Mouse (Mus musculus) adrenal gland, adult 2 months (tissue): ENCODE data around the gene Adamtsl2. TPM values are rescaled to one million over a fixed set of nuclear protein-coding genes. Genes with fewer than 3 reads are reported as not detected.

Experiments used
- DNase-seq: peaks from one replicate; pipeline ENCODE4 v3.0.0; 2021
- long read RNA-seq: library from polyadenylated mRNA; stranded (forward); transcript quantifications from one replicate; pipeline ENCODE4 v2.0.0, GENCODE M21; 2021
- polyA plus RNA-seq: library from polyadenylated mRNA; depleted of rRNA; stranded (reverse); fragments of >200 nt; gene quantifications from 2 replicates; pipeline ENCODE4 v1.2.3, GENCODE M21; 2012; rRNA removed
- total RNA-seq, 2 experiments: library from RNA; stranded (reverse); gene quantifications; 2 replicates each; pipeline ENCODE4 v1.2.3; 2021

Adamtsl2 gene
- total RNA-seq (10 to 100 TPM; 24.8 to 25.4 TPM), polyA plus RNA-seq (20.9 and 28.5 TPM in 2 replicates)
- long read RNA-seq, partial matches to known transcripts = 3 of 9 reads
- long read RNA-seq, other reads (novel, unspliced or antisense) = 2 of 9 reads

DNA sequence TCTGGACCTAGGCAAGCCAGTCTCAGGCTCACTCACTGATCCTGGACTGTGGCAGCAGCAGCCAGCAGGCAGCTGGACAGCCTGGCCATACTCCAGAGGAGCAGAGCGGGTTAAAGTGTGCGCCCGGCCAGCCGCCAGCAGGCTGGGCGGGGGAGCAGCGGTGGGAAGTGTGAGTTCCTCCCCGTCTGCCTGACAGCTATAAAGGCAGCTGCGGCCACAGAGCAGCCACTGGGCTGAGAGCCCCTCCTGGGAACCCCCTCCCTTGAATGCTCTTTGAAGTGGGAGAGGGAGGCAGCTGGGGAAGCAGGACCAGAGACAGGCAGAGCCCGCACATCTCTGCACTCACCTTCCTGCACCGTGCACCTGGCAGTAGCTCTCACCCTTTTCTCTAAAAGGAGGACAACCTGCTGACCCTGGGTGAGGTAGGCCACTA, at the start of gene Adamtsl2:
TSS of gene Adamtsl2 (plus strand) at position 228 of the 433 bp plus-strand sequence.
- peak; percentile 78 for DNase-seq

DNA sequence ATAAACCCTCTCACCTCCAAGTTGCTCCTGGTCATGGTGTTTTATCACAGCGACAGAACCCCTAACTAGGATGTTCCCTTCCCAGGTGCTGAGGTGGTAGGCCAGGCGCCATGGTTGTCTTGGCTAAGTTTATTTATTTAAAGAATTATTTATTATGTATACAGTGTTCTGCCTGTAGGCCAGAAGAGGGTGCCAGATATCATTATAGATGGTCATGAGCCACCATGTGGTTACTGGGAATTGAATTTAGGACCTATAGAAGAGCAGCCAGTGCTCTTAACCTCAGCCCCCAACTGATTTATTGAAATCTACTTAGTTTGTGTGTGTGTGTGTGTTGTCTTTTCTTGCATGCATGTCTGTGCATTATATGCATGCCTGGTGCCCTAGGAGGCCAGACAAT, 46.8 kb upstream of the Adamtsl2 start:
- no peak for DNase-seq

DNA sequence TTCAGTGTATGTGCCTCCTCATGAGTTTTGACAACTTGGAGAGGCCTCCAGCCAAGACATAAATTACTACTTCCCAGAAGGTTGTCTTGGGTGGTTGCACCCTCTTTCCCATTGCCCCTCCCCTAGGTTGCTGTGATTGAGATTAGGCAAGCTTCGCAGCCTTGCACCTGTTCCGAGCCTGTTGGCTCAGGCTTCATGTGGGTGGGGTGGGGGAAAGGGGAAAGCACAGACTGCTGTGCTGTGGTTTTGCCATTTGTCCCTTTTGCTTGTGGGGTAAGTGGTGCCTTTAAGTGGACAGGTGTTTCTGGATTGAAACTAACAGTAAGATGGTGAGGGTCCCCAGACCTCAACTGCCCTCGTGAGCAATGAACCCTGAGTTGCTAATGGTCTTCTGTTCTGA, 43.2 kb upstream of the Adamtsl2 start:
- no peak for DNase-seq

DNA sequence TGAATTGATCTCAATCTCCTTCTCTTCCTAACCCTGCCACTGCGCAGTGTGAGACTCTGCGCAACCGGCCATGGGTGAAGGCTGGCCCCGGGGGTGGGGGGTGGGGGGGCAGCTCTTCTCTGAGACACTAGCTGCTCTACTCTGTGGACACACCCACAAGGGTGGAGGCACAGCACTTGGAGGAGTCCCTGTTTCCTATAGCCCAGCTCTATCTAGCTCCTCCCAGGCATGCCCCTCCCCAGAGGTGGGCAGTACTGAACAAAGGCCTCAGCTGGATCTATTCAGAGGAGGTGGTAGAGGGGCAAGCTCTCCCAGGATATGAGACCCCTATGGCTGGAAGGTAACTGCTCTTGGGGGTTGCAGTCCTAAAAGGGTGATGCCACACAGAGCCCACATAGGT, 42.2 kb upstream of the Adamtsl2 start:
- no peak for DNase-seq

DNA sequence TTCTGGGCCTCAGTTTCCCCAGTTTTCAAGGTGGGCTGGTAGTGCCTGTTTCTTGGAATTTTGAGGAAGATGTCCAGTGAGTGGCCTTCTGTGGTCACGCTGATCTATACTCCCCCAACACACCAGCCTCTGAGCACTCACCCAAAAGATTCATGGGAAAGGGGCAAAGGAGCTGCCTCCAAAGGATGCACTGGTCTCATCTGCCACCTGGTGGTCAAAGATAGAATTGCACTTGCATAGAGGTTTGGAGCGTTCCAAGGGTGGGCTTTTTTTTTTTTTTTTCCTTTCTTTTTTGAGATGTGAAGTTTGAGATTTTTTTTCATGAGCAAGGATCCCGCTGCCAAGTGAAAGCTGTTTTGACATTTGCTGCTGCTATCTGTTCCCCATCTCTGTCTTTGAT, 40.6 kb upstream of the Adamtsl2 start:
- DNase-seq = peak; percentile 56

DNA sequence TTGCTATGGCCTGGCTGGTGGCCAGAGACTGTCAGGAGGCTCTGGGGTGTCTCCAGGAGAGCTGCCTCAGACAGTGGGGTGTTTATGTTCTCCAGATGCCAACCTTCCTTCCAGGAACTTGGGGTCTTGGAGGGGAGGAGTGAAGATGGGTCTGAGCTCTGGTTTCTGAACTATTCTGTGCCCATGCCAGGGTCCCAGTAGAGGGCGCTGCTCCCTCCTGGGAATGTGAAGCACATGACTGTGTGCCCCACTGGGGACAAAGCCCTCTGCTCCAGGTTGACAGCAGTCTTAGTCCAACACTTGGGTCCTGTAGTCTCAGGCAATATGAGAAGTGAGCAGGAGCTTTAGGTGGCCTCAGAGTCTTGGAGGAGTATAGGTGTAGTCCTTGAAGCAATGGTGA, 39.9 kb upstream of the Adamtsl2 start:
- no peak for DNase-seq

DNA sequence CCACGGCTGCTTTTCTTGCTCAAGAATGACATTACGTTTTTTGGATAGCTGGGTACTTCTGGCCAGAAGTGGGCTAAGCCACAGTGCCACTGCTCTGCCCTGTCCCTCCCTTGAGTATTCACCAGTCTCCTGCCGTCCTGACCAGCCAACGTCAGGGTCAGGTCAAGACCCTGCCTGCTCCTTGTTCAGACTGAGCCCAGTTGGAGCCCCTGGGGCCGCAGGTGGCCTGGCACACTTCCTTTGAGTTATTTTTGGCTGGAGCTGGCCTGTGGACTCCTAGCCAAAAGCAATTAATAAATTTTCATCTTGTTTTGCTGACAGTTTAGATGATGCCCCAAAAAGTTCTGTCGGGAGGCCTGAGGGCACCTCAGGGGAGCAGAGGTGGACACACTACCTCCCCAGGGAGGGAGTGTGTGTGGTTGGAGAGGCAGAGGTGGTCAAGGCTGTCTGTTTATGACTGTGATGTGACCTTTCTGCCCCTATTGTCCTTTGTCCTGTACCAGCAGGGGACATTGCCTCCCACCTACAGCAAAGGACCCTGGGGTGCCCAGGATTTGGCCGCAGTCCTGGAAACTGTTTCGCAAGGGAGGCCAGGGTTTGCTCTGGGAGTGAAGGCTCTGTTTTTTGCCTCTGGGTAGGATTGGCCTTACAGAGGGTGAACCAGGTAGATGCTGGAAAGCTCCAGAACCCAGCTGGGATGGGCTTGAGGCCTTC, 36.9 kb upstream of the Adamtsl2 start:
- DNase-seq = peak; percentile 60

DNA sequence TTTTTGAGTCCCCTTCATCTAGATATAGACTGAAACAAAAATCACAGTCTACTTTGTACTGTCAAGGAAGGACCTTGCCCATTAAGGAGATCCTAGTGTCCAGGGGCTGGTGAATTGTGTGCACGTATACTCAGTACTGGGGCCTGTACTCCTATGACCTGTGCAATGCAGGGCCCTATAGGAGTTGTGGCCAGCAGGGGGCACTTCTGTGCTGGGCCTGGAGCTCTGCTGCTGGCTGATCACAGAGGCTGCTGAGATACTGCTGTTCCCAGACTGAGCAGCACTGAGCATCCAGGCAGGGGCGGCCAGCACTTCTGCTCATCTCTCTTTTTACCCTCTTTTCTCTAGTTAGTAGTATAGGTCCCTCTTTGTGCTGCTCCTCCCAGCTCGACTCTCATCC, 35.7 kb upstream of the Adamtsl2 start:
- peak; percentile 79 for DNase-seq

DNA sequence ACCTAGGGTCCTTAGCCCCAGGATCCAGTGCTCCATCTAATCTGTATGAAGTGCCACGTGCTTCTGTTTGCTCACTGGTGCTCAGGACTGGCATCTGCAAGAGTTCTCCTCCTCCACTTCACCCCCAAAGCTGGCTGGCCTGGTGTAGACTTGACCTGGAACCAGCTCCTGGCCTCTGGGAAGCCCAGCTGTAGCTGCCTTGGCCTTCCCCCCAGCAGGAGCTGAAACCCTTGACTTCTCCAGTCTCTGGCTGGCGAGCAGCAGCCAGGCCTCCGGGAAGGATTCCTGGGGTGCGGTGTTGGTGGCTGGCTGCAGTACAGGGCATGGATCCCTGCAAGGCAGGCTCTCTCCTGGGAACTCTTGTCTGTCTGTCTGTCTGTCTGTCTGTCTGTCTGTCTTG, 35.0 kb upstream of the Adamtsl2 start:
- no peak for DNase-seq

DNA sequence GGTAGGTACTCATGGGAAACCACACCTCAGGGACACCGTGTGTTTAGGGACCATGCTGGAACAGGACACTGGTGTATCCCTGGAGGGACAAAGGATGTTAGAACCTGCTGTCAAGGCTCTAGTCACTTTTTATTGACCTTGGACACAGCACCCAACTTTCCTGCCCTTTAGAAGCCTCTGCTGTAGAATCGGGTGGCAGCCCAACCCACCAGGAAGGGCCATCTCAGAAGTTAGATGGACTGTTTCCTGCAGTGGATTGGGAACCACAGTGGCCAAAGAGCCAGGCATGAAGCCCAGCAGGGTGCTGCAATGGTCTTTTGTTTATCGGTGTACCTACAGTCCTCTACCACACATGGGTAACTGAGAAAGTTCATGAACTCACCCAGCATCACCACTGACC, 34.5 kb upstream of the Adamtsl2 start:
- peak; percentile 23 for DNase-seq

DNA sequence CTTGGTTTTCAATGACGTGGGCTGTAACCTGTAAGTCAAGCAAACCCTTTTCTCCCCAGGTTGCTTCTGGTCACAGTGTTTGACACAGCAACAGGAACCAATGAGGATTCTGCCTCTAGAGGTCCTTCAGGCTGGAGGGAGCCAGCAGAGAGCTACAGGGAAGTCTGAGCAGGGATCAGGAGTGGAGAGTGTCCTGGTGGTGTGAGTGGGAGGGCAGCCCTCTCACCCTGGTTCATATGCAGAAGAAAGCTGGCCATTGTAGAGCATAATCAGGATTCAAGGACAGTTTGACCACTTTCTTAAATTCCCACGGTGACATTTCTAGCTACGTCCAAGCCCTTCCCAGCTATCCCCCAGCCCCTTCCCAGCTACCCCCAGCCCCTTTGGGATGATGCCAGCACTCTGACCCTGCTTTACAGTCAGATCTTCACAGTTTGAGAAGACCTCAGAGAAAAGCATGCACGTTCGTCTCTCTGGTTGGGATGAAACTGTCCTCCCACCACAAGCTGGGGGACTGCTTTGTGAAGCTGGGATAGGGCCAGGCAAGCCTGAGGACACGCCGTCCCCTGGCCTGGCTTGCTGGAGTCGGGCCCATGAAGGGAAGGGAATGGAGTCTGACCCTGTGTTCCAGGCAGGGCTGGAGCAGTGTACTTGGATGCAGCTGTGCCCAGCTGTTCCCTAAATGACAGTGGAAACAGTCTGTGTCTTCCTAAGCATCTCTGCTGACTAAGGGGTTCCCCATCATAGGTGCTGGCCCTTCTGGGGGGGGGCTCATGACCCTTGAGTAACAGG, 33.0 kb upstream of the Adamtsl2 start:
- DNase-seq = peak; percentile 32

DNA sequence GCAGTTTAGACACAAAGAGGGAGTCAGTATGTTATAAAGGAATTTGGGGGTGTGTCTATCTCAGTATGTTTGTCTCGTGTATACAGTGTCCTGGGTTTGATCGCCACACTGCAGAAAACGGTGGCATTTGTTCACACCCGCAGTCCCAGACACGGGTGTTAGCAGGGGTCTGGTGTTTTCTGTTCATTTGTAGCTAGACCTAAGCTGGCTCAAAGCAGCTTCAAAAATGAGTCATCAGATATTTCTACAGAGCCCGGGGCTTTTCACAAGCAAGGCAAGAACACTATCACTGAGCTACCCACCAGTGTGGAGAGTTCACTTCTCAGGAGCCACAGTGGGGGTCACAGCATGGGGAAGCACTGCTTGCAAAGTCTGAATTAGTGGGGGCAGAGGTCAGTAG, 29.8 kb upstream of the Adamtsl2 start:
- no peak for DNase-seq

DNA sequence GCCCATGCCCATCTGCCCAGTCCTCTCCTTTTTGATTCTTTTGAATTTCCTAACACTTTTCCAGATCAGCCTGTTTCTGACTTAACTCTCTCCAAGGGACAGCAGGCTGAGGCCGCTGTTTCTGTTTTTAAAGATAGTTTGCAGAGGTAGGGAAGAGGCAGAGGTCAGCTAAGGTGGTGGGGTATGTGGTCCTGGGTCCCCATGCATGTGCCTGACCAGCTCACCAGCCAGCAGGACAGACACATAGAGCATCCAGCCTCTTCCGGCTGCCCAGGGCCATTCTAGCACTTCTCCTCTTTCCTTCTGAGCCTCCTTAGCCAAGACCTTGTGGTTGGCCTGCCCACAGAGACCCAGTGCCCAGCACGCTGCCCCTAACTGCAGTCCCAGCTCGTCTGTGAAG, 20.9 kb upstream of the Adamtsl2 start:
- no peak for DNase-seq

DNA sequence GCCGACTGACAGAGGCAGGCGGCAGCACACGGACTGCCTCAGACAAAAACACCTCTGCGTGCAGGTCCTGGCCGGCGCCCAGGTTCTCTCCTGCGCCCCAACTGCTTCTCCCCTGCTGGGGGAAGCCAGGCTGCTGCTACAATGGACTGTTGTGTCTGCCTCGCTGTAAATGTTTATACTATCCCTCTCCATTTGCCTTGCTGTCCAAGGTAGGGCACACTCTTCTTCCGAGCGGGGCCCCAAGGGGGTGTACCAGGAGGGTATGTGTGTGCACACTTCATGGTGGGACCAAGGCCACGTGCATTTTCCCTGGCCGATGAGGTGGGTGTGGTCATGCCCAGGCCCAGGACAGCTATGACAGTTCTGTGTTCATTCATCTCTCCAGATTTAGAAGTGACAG, 20.4 kb upstream of the Adamtsl2 start:
- DNase-seq = no peak

DNA sequence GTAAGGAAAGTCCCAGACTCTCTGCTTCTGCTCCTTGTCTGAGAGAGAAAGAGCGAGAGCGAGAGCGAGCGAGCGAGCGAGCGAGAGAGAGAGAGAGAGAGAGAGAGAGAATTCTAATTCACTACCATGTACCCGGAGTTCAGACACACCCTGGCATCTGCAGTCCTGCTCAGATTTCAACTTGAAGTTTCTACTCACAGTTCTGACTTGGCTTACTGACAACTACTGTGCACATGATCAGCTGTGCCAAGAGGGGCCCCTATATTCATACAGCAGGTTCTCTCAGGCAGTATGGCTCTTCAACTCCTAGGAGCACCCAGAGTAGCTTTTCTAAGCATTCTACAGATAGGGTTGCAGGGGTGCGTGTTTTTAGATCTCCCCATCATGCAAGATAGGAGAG, 20.0 kb upstream of the Adamtsl2 start:
- no peak for DNase-seq

DNA sequence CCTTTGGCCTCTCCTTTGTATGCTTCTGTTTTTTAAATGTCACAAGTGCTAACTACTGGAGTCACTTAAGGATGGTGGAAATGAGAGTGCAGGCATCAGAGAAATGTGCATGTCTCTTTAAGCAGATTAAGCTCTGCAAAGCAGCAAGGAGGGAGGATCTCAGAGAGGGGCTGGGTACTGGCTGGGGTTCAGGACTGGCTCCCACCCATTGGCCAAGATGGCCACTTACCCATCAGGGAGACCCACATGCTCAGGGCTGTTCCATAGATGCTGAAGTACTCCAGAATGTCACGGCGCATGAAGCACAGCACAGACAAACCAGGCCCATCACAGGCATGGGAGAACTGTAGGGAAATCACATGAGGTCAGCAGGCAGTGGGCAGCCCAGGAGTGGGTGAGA, 12.1 kb upstream of the Adamtsl2 start:
- DNase-seq = no peak

DNA sequence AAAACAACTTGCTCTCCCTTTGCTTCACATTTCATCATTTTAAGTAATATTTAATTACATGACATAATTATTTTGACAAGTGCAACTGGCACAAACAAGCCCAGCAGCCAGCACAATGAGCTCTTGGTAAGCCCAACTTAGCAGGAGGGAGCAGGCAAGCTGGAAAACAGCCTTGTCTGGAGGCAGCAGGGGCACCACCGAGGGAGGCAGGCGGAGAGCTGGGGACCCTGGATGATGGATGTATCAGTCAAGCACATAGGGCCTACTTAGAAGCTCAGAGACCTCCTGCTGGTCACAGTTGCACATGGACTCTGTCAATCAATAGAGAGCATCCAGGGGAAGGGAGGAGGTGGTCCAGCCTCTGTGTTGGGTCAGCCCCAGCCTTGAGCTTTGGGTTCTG, 11.2 kb upstream of the Adamtsl2 start:
- DNase-seq = no peak

DNA sequence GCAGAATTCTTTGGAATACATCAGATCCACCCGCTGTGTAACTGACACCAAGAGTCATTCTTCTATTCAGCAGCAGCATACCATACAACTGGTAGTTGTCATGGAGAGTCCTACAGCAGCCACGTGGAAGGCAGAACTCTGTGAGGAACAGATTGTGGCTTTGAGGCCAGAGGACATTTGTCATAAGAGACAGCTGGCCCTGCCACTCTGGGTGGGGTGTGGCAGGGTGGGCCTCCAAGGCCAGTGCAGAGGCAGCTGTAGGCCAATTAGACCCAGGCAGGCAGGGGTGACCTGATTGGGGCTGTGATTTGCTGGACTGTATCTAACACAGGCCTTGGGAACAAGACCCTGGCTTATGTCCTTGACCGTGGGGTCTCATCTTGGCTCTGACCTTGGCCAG, 9.5 kb upstream of the Adamtsl2 start:
- no peak for DNase-seq

DNA sequence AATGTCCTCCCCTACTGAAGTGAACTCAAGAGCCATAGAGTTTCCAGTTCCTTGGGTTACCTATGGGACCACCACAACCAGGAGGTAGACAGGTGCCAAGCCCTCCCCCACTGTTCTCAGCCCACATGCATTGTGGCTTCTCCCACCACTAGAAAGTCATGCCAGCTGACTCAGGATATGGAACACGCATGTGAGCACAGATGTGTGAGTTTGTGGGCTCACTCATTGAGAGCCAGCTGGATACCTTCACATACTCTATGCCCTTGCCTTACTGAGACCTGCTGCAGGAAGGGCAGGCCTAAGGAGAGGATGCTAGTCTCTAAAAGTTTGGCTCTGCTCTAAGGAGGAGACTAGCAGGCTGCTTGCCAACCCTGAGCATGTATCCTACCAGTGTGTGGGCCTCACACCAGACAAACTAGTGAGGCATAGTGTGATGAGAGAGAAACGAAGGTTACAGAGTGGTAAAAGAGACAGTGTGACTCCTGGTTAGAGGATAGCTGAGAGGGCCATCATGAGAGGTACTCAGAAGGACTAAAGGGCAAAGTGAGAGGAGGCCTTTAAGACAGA, 8.8 kb upstream of the Adamtsl2 start:
- DNase-seq = no peak

DNA sequence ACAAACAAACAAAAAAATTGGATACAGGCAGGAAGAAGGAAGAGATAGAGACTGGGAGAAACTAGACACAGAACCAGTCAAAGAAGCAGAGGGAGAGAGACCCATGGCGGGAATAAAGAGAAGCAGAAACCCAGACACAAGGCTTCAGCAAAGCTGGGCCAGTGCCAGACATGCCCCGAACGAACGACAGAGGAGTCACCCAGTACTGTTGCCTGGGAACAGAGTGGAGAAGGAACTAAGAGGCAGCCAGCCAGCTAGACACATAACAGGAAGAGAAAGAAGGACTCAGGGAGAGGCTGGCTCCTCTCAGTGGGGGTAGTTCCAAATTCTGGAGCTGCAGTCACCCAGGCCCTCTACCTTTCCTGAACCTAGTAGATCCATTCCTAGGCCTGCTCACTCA, 8.0 kb upstream of the Adamtsl2 start:
- DNase-seq = peak; percentile 78

DNA sequence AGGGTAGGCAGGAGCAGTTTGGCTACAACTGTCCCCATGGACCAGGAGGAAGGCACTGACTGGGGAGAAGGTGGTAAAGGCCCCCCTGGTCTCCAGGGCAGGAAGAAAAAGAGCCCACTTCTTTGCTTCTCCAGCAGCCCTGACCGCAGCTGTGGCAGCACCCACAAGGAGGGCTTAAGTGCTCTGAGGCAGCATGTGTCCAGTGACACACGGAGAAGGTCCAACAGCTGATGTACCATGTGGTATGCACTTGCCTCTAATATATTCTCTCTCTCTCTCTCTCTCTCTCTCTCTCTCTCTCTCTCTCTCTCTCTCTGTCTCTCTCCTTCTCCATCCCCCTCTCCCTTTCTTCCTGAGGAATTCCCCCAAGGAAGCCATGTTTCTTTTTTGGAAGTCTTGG, 7.2 kb upstream of the Adamtsl2 start, which contains the start of gene Mymk:
TSS of gene Mymk (minus strand) at position 202 of the 400 bp plus-strand sequence.
- no peak for DNase-seq

DNA sequence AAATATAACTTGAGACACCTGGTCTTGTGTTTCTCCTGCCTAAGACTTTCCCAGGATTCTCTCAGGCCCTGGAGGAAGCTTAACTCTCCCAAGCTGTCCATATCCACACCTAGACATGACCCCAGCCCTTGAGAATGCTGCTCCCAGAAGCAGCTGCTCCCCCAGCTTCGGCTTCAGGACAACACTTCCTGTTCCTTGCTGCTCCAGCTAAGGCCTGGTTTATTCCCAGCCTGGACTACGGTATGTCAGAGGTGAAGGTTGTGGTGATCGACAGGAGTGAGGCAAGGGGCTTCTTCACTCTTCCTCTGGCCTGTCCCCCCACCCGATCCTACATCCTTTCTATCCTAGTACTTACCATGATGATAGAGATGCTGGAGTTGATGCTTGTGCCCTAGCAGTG, 5.8 kb upstream of the Adamtsl2 start:
- DNase-seq = no peak

DNA sequence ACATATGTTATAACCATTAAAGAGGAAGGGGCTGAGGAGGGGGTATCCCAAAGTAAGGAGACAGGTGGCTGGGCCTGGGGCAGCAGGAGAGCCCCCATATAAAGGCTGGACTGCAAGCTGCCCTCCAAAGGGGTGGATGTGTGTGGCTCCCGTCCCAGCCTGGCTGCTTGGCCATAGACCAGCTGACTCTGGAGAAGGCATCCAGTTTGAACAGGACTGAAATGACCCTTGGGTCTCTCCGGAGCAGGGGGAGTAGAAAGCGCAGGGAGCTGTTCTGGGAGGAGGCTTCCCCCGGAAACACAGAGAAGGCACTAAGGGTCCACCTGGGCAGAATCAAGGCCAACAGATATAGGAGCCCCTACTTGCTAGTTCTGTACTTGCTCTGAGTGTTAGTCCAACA, 4.4 kb upstream of the Adamtsl2 start:
- no peak for DNase-seq
